Mouse (Mus musculus) testis, adult 2 months (tissue): ENCODE measurements around the gene Anp32e. TPM values are rescaled to one million over a fixed set of nuclear protein-coding genes. Genes with fewer than 3 reads are reported as not detected.
A peak's percentile ranks its signal among the peaks of the same experiment; 100 is the strongest.

Experiments
- H3K27ac ChIP-seq: fragments of 200-500 bp; 2 replicates; pipeline ENCODE4 v1.5.1; 2012; ENCODE audit warnings: low read depth, low read length; ENCODE audit not compliant: control insufficient read depth, insufficient read depth
- H3K27me3 ChIP-seq: fragments of 200-500 bp; 2 replicates; pipeline ENCODE4 v1.6.1; 2012; ENCODE audit warnings: mild to moderate bottlenecking, low read length, moderate library complexity; ENCODE audit not compliant: control insufficient read depth, insufficient read depth
- H3K36me3 ChIP-seq: fragments of 200-500 bp; 2 replicates; pipeline ENCODE4 v1.6.1; 2012; ENCODE audit warnings: mild to moderate bottlenecking, low read length; ENCODE audit not compliant: control insufficient read depth, insufficient read depth
- H3K4me1 ChIP-seq: fragments of 200-500 bp; 2 replicates; pipeline ENCODE4 v1.6.1; 2012; ENCODE audit warnings: low read length; ENCODE audit not compliant: control insufficient read depth, insufficient read depth
- H3K4me3 ChIP-seq: fragments of 200-500 bp; 2 replicates; pipeline ENCODE4 v1.5.1; 2012; ENCODE audit warnings: low read depth, mild to moderate bottlenecking, low read length, moderate library complexity, mixed read lengths; ENCODE audit not compliant: control insufficient read depth
- CTCF ChIP-seq: fragments of 200-500 bp; IDR thresholded peaks from 2 replicates; pipeline ENCODE4 v1.5.1; 2012; ENCODE audit warnings: low read depth, mild to moderate bottlenecking, inconsistent platforms, low read length, moderate library complexity; ENCODE audit not compliant: control insufficient read depth, insufficient read depth, insufficient replicate concordance
- POLR2A ChIP-seq: fragments of 200-500 bp; IDR thresholded peaks from 2 replicates; pipeline ENCODE4 v1.6.1; 2012; ENCODE audit warnings: low read depth, mild to moderate bottlenecking, inconsistent platforms, low read length, moderate library complexity; ENCODE audit not compliant: control insufficient read depth
- polyA plus RNA-seq: library from polyadenylated mRNA; depleted of rRNA; stranded (reverse); fragments of >200 nt; gene quantifications from 2 replicates; pipeline ENCODE4 v1.2.3, GENCODE M21; 2012

The Anp32e gene
- polyA plus RNA-seq, 1 experiment, result 6.0 TPM

DNA sequence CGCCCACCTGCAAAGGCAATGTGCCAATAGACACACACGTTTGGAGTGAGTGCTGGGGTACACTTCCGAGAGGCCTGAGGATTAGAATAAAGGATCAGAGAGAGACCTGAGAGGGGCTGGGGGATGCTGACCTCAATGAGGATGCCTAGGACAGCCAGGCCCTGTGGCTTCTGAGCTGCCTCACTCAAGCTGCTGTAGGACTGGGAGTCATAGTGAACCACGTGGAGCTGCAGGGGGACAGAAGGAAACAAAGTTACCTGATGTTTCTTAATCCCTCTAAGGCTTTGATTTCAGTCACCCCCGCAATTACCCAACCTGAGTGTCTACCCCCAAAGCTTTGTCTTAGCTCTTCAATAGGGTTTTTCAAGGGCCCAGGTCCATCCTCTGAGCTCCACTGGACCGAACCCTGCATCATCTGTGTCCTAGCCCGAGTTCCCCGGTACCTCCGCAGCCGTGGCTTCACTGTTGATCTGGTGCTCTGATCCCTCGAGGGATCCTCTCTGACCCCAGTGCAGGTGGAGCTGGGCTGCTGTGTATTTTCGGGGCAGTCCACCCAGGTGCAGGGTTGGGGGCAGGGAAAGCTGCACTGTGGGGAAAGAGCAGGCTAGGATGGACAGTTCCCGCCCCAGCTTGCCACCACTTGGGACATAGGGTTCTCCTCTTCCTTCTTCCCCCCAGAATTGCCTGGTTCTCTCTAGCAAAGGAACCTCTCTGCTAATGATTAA is 29.1 kb upstream of the Anp32e start:
- no peak overlapping the region for H3K27ac ChIP-seq
- H3K27me3 ChIP-seq, result no peaks in the 10 kb centered on the region

DNA sequence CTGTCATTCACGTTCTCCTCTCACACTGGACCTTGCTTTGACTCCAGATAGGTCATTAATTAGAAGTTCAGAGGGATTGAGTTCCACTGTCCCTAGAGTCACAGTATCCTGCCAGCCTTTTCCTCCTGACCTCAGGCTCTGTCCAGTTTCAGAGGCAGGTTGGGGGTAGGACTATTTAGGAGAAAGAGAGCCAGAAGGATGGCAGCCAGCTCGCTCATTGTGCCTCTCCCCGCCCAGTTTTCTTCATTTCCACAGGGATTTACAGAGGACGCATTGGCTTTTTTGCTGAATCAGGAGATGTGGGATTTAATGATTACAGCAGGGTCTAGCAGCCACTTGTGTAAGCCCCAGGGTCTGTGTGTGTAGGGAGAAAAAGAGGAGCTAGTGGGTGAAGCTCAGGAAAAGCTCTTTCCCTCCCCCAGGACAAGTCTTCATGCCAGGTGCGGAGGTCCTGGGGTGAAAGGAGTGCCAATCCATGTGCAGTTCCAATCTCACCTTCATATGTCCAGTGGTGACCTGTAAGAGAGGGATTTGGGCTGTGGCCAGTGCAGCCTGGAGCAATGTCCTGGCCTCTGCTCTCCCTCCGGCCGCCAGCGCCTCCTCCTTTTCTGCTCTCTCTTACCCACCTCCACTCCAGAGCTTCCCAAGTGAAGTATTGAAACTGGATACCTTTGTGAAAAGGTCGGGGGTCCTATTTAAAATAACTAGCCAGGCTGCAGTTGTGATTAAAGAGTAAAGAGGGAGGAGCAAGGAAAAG is 27.3 kb upstream of the Anp32e start:
- H3K4me1 ChIP-seq, result peaks cover 16% of the 10 kb centered on the region
- H3K27ac ChIP-seq, result no peak overlapping the region
- TF ChIP-seq CTCF, result no peak
- no peak for TF ChIP-seq POLR2A
- H3K4me3 ChIP-seq, result no peak overlapping the region
- H3K36me3 ChIP-seq, result no peaks in the 10 kb centered on the region
- H3K27me3 ChIP-seq, result no peaks in the 10 kb centered on the region

More for the DNA sequence above, 29.1 kb upstream of the Anp32e start:
- peaks cover 11% of the 10 kb centered on the region for H3K4me1 ChIP-seq
- TF ChIP-seq CTCF (no peak), POLR2A (no peak)
- no peak overlapping the region for H3K4me3 ChIP-seq
- H3K36me3 ChIP-seq, result no peaks in the 10 kb centered on the region

DNA sequence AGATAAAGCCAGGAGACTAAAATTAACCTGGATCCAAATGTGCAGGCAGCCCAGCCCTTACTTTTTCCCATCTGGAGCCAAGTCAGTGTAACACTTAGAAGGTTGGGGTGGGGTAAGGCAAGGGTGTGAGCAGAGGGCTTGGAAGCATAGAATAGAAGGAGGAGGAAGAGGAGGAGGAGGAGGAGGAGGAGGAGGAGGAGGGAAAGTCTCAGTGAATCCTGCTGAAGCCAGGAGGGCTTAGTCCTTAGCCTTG is 26.7 kb upstream of the Anp32e start:
- TF ChIP-seq POLR2A (no peak), CTCF (no peak)
- Histone ChIP-seq H3K4me3 (no peak overlapping the region), H3K27ac (no peak overlapping the region), H3K4me1 (peaks cover 18% of the 10 kb centered on the region), H3K36me3 (no peaks in the 10 kb centered on the region), H3K27me3 (no peaks in the 10 kb centered on the region)

DNA sequence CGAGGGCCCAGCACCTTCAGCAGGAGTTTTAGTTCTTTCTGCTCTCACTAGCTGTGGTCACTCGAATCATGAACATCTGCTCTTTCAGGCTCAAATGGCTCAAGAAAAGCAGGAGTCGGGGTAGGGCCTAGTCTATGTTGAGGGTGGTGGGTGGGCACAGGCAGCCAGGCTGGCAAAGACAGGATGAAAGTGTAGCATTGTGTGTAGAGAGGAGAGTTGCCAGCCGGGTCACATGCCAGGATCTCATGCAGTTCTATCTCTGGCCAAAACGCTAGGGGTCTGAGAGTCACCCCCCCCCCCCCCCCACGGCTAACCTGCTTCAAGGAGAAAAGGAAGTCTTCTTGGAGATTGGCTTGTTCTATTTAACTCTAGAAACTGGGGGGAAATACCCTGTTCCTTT is 26.4 kb upstream of the Anp32e start:
- H3K4me1 ChIP-seq, result peaks cover 18% of the 10 kb centered on the region
- no peak overlapping the region for H3K4me3 ChIP-seq

DNA sequence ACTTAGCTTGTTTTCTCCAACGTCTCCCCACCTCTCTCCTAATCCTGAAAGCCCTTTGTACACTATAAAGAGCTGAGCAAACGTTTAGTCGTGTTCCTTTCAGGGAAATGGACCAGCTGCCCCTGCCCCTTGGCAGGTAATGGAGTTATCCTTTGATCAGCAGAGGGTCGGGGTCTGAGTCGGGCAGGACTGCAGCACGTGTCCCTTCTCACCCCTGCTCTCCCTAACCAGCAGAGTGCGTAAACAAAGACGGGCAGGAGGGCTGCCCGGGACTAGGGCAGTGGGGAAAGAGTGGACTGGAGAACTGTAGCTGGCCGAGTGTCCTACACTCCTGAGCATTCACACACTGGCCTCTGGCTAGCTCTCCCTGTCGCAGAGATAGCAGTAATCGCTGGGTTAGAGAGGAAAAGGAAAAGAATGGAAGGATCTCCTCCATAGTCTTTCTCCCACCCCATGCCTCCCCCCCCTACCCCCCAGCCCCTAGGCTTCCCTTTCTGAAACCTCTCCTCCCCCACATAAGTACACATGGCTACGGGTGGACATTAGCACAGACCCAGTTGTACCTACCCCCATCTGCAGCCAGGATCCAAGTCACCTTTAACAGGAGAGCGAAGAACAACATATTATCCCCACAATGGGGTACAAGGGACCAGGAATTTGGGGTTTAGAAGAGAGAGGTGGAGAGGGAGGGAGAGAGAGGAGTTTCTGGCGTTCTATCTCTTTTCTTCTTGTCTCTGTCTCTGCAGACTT is 25.1 kb upstream of the Anp32e start:
- Histone ChIP-seq H3K27ac (peak overlapping the region; percentile 25; the same call in 1 of the 2 replicates), H3K27me3 (no peaks in the 10 kb centered on the region), H3K4me3 (no peak overlapping the region; the same call in 1 of the 2 replicates), H3K36me3 (no peaks in the 10 kb centered on the region), H3K4me1 (peaks cover 18% of the 10 kb centered on the region)
- no peak for TF ChIP-seq POLR2A

More for the DNA sequence above, 26.4 kb upstream of the Anp32e start:
- no peak for TF ChIP-seq POLR2A
- Histone ChIP-seq H3K36me3 (no peaks in the 10 kb centered on the region), H3K27ac (no peak overlapping the region), H3K27me3 (no peaks in the 10 kb centered on the region)

DNA sequence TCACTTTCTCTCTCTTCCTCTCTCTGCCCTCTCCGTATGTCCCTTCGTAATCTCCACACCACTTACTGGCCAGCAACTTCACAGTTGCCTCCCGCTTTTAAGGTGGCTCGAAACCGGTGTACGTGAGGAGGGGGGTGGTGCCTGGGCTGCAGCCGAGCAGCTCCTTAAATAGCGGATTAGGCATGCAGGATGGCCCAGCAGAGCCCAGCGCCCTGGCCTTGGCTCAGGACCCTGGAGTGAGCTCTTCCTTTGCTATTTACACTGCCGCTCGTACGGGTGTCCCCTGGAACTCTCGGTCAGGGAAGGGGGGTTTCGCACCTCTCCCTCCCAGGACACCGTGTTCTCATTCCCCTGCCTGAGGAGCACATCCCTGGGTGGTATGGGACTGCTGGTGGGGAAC is 24.5 kb upstream of the Anp32e start, which contains the start of gene Car14:
TSS of gene Car14 (minus strand) at position 124 of the 400 bp plus-strand sequence.
- Histone ChIP-seq H3K36me3 (no peaks in the 10 kb centered on the region), H3K27ac (peak within 1 kb of the TSS; percentile 25), H3K4me1 (peaks cover 18% of the 10 kb centered on the region), H3K27me3 (no peaks in the 10 kb centered on the region), H3K4me3 (peak within 1 kb of the TSS; percentile 28; the same call in 1 of the 2 replicates)
- TF ChIP-seq POLR2A (0 out of 2 replicates have a peak, but pooled peaks have one; percentile 18), CTCF (no peak)
